Mouse (Mus musculus) heart, embryonic 16.5 days (tissue): ENCODE results near the gene Zfp574. TPM values are rescaled to one million over a fixed set of nuclear protein-coding genes. Genes with fewer than 3 reads are reported as not detected.
"Not testable (repeated sequence)": the region's sequence is repeated elsewhere in the genome, so short reads cannot be mapped to it uniquely, and the experiment has no call there.

Source experiments
- ATAC-seq: fragments of 200-750 bp; cut with Nextera tagmentation; replicated peaks from 2 replicates; pipeline ENCODE4 v1.8.0; 2017; ENCODE audit warnings: moderate number of reproducible peaks; ENCODE audit not compliant: insufficient read depth, low FRiP score; ENCODE audit errors: extremely low read depth
- H3K27ac ChIP-seq: fragments of 300-500 bp; sonication (generic); 2 replicates; pipeline ENCODE4 v1.5.1; 2014; ENCODE audit warnings: mild to moderate bottlenecking, low read length, control low read depth, moderate library complexity
- H3K27me3 ChIP-seq: fragments of 300-500 bp; sonication (generic); 2 replicates; pipeline ENCODE4 v1.6.1; 2014; ENCODE audit warnings: low read length, mixed read lengths; ENCODE audit not compliant: control insufficient read depth, insufficient read depth
- H3K36me3 ChIP-seq: fragments of 300-500 bp; sonication (generic); 2 replicates; pipeline ENCODE4 v1.6.1; 2014; ENCODE audit not compliant: control insufficient read depth, insufficient read depth
- H3K4me1 ChIP-seq: fragments of 300-500 bp; sonication (generic); 2 replicates; pipeline ENCODE4 v1.6.1; 2014; ENCODE audit warnings: low read length, mixed read lengths; ENCODE audit not compliant: control insufficient read depth, insufficient read depth
- H3K4me2 ChIP-seq: fragments of 300-500 bp; sonication (generic); 2 replicates; pipeline ENCODE4 v1.6.1; 2014; ENCODE audit warnings: low read depth, mild to moderate bottlenecking, control low read depth, low read length
- H3K4me3 ChIP-seq: fragments of 300-500 bp; sonication (generic); 2 replicates; pipeline ENCODE4 v1.5.1; 2014; ENCODE audit warnings: mild to moderate bottlenecking, control low read depth, low read length
- H3K9ac ChIP-seq: fragments of 300-500 bp; sonication (generic); 2 replicates; pipeline ENCODE4 v1.6.1; 2014; ENCODE audit warnings: low read length, control low read depth
- H3K9me3 ChIP-seq: fragments of 300-500 bp; sonication (generic); replicated peaks from 2 replicates; pipeline ENCODE4 v1.6.1; 2016; ENCODE audit warnings: low read length; ENCODE audit not compliant: control insufficient read depth
- WGBS: fragments of 180-500 bp; shearing (Covaris S2); extraction: QIAGEN DNeasy Blood & Tissue Kit; methylation state at CpG from one replicate; pipeline ENCODE4 v1.1.7; 2014; 5-methylcytosine and 5-hydroxymethylcytosine counted together
- polyA plus RNA-seq: library from polyadenylated mRNA; unstranded; fragments of >200 nt; fragmentation: Nextera tagmentation; extraction: Ambion mirVana; gene quantifications from 2 replicates; pipeline ENCODE4 v1.2.1, GENCODE M21; 2015

Gene Zfp574
- polyA plus RNA-seq, 1 experiment from 2014 or later = 19.6 TPM

GRCm38 (mm10) chr7:25044599-25044998, 27.8 kb upstream of the Zfp574 start:
- H3K4me1 ChIP-seq, H3K9ac ChIP-seq, H3K4me2 ChIP-seq, H3K36me3 ChIP-seq, ATAC-seq, H3K9me3 ChIP-seq, H3K27ac ChIP-seq, H3K27me3 ChIP-seq, H3K4me3 ChIP-seq: not testable (repeated sequence)
- WGBS = 89% methylated on average over 7 of the region's 7 CpGs

GRCm38 (mm10) chr7:25047363-25047762, 25.0 kb upstream of the Zfp574 start:
- Histone ChIP-seq H3K9me3 (no peaks in the 10 kb centered on the region), H3K27ac (no peak overlapping the region), H3K9ac (no peak overlapping the region), H3K4me3 (no peak overlapping the region), H3K36me3 (no peaks in the 10 kb centered on the region), H3K27me3 (no peaks in the 10 kb centered on the region), H3K4me2 (no peak overlapping the region), H3K4me1 (peaks cover 7% of the 10 kb centered on the region; the same call in 1 of the 2 replicates)
- WGBS = 78% methylated on average over 8 of the region's 8 CpGs
- ATAC-seq = no peak

- ATAC-seq = no peak
- H3K36me3 ChIP-seq = no peaks in the 10 kb centered on the region
Observed at GRCm38 (mm10) chr7:25049295-25049930, 23.0 kb upstream of the Zfp574 start.

GRCm38 (mm10) chr7:25052587-25052986, 19.8 kb upstream of the Zfp574 start:
- no peaks in the 10 kb centered on the region for H3K27me3 ChIP-seq
- WGBS = 87% methylated on average over 3 of the region's 3 CpGs
- peaks cover 10% of the 10 kb centered on the region; the same call in 1 of the 2 replicates for H3K36me3 ChIP-seq
- no peak overlapping the region for H3K4me3 ChIP-seq
- no peak for ATAC-seq
- H3K4me1 ChIP-seq = peaks cover 19% of the 10 kb centered on the region
- H3K4me2 ChIP-seq = no peak overlapping the region
- no peak overlapping the region for H3K27ac ChIP-seq
- H3K9me3 ChIP-seq = no peaks in the 10 kb centered on the region
- H3K9ac ChIP-seq = no peak overlapping the region

More at GRCm38 (mm10) chr7:25049295-25049930, 23.0 kb upstream of the Zfp574 start:
- Histone ChIP-seq H3K9ac (no peak overlapping the region), H3K27ac (no peak overlapping the region), H3K27me3 (no peaks in the 10 kb centered on the region), H3K4me3 (no peak overlapping the region), H3K4me1 (peaks cover 7% of the 10 kb centered on the region; the same call in 1 of the 2 replicates), H3K9me3 (no peaks in the 10 kb centered on the region), H3K4me2 (no peak overlapping the region)
- 59% methylated on average over 16 of the region's 16 CpGs for WGBS

- Histone ChIP-seq H3K4me3 (no peak overlapping the region), H3K9ac (peak overlapping the region; percentile 32; the same call in 1 of the 2 replicates), H3K36me3 (peaks cover 22% of the 10 kb centered on the region), H3K4me1 (peaks cover 14% of the 10 kb centered on the region), H3K9me3 (no peaks in the 10 kb centered on the region), H3K4me2 (no peak overlapping the region), H3K27ac (peak overlapping the region; percentile 48), H3K27me3 (no peaks in the 10 kb centered on the region)
- 23% methylated on average over 4 of the region's 4 CpGs for WGBS
- no peak; the same call in 1 of the 2 replicates for ATAC-seq
Observed at GRCm38 (mm10) chr7:25056951-25057350, 15.4 kb upstream of the Zfp574 start.

- H3K36me3 ChIP-seq = peaks cover 30% of the 10 kb centered on the region
- ATAC-seq = no peak
- H3K27ac ChIP-seq = no peak overlapping the region
- no peaks in the 10 kb centered on the region for H3K27me3 ChIP-seq
- no peaks in the 10 kb centered on the region for H3K9me3 ChIP-seq
- peaks cover 14% of the 10 kb centered on the region for H3K4me1 ChIP-seq
- no peak overlapping the region for H3K4me3 ChIP-seq
- no peak overlapping the region for H3K4me2 ChIP-seq
- no peak overlapping the region for H3K9ac ChIP-seq
- WGBS = 94% methylated on average over 5 of the region's 5 CpGs
Observed at GRCm38 (mm10) chr7:25057888-25058287, 14.5 kb upstream of the Zfp574 start.

- H3K27ac ChIP-seq = no peak overlapping the region
- no peaks in the 10 kb centered on the region for H3K27me3 ChIP-seq
- no peak overlapping the region for H3K9ac ChIP-seq
- H3K9me3 ChIP-seq = no peaks in the 10 kb centered on the region
- peaks cover 14% of the 10 kb centered on the region for H3K4me1 ChIP-seq
- 81% methylated on average over 8 of the region's 8 CpGs for WGBS
- H3K36me3 ChIP-seq = peaks cover 35% of the 10 kb centered on the region
- H3K4me2 ChIP-seq = no peak overlapping the region
- ATAC-seq = no peak
- no peak overlapping the region for H3K4me3 ChIP-seq
Observed at GRCm38 (mm10) chr7:25058394-25058793, 14.0 kb upstream of the Zfp574 start.

GRCm38 (mm10) chr7:25058836-25059235, 13.5 kb upstream of the Zfp574 start:
- H3K4me3 ChIP-seq = no peak overlapping the region
- ATAC-seq = no peak
- H3K27ac ChIP-seq = no peak overlapping the region
- H3K9me3 ChIP-seq = no peaks in the 10 kb centered on the region
- peaks cover 38% of the 10 kb centered on the region for H3K36me3 ChIP-seq
- peaks cover 14% of the 10 kb centered on the region for H3K4me1 ChIP-seq
- H3K9ac ChIP-seq = no peak overlapping the region
- 78% methylated on average over 14 of the region's 14 CpGs for WGBS
- H3K27me3 ChIP-seq = no peaks in the 10 kb centered on the region
- no peak overlapping the region for H3K4me2 ChIP-seq

- no peak overlapping the region for H3K4me3 ChIP-seq
- no peak overlapping the region for H3K4me2 ChIP-seq
- H3K9ac ChIP-seq = no peak overlapping the region
- WGBS = 91% methylated on average over 6 of the region's 6 CpGs
- no peaks in the 10 kb centered on the region for H3K27me3 ChIP-seq
- no peaks in the 10 kb centered on the region for H3K4me1 ChIP-seq
- no peaks in the 10 kb centered on the region for H3K9me3 ChIP-seq
- no peak for ATAC-seq
- H3K36me3 ChIP-seq = peaks cover 38% of the 10 kb centered on the region
- H3K27ac ChIP-seq = no peak overlapping the region
Observed at GRCm38 (mm10) chr7:25063346-25063745, 9.0 kb upstream of the Zfp574 start.
